Mouse (Mus musculus): ENCODE data around the gene Pxmp4.

The Pxmp4 gene

GRCm38 (mm10) chr2:154603638-154604153, at the start of gene Pxmp4:
Pxmp4 (minus strand) TSS chr2:154603708.
- in situ Hi-C loops (cut with MboI, MseI), result no loop called here

- in situ Hi-C loops (cut with MboI, MseI), result no loop called here
Observed at GRCm38 (mm10) chr2:154651363-154651762, 47.9 kb upstream of the Pxmp4 start, which contains the start of gene Chmp4b. Chmp4b (plus strand) TSS chr2:154651705.

GRCm38 (mm10) chr2:154650404-154650803, 46.9 kb upstream of the Pxmp4 start:
- in situ Hi-C loops (cut with MboI, MseI), result no loop called here

GRCm38 (mm10) chr2:154648086-154648485, 44.6 kb upstream of the Pxmp4 start:
- in situ Hi-C loops (cut with MboI, MseI), result no loop called here

GRCm38 (mm10) chr2:154646634-154647033, 43.1 kb upstream of the Pxmp4 start:
- in situ Hi-C loops (cut with MboI, MseI), result no loop called here

GRCm38 (mm10) chr2:154642712-154643385, 39.3 kb upstream of the Pxmp4 start:
- in situ Hi-C loops (cut with MboI, MseI), result no loop called here

GRCm38 (mm10) chr2:154642005-154642459, 38.5 kb upstream of the Pxmp4 start:
- in situ Hi-C loops (cut with MboI, MseI), result no loop called here

GRCm38 (mm10) chr2:154641176-154641575, 37.7 kb upstream of the Pxmp4 start:
- in situ Hi-C loops (cut with MboI, MseI), result no loop called here

GRCm38 (mm10) chr2:154639115-154639514, 35.6 kb upstream of the Pxmp4 start:
- in situ Hi-C loops (cut with MboI, MseI), result no loop called here

- in situ Hi-C loops (cut with MboI, MseI), result no loop called here
Observed at GRCm38 (mm10) chr2:154638521-154638920, 35.0 kb upstream of the Pxmp4 start.

- in situ Hi-C loops (cut with MboI, MseI), result no loop called here
Observed at GRCm38 (mm10) chr2:154635826-154636225, 32.3 kb upstream of the Pxmp4 start.

- in situ Hi-C loops (cut with MboI, MseI), result no loop called here
Observed at GRCm38 (mm10) chr2:154633876-154634644, 30.6 kb upstream of the Pxmp4 start.

GRCm38 (mm10) chr2:154633039-154633742, 29.7 kb upstream of the Pxmp4 start:
- in situ Hi-C loops (cut with MboI, MseI), result no loop called here

- in situ Hi-C loops (cut with MboI, MseI), result no loop called here
Observed at GRCm38 (mm10) chr2:154632203-154632780, 28.8 kb upstream of the Pxmp4 start.

GRCm38 (mm10) chr2:154630531-154630930, 27.0 kb upstream of the Pxmp4 start:
- in situ Hi-C loops (cut with MboI, MseI), result no loop called here

GRCm38 (mm10) chr2:154624137-154624536, 20.6 kb upstream of the Pxmp4 start:
- in situ Hi-C loops (cut with MboI, MseI), result no loop called here

- in situ Hi-C loops (cut with MboI, MseI), result no loop called here
Observed at GRCm38 (mm10) chr2:154621684-154622083, 18.2 kb upstream of the Pxmp4 start.

- in situ Hi-C loops (cut with MboI, MseI), result no loop called here
Observed at GRCm38 (mm10) chr2:154617061-154617460, 13.6 kb upstream of the Pxmp4 start.

GRCm38 (mm10) chr2:154615674-154616073, 12.2 kb upstream of the Pxmp4 start:
- in situ Hi-C loops (cut with MboI, MseI), result no loop called here

GRCm38 (mm10) chr2:154614841-154615576, 11.5 kb upstream of the Pxmp4 start:
- in situ Hi-C loops (cut with MboI, MseI), result no loop called here

Measured in regulatory T cell (primary cell).